Mouse (Mus musculus): ENCODE measurements around the gene Gm42372.
"Not testable (repeated sequence)": the region's sequence is repeated elsewhere in the genome, so short reads cannot be mapped to it uniquely, and the experiment has no call there.

Gene Gm42372

DNA sequence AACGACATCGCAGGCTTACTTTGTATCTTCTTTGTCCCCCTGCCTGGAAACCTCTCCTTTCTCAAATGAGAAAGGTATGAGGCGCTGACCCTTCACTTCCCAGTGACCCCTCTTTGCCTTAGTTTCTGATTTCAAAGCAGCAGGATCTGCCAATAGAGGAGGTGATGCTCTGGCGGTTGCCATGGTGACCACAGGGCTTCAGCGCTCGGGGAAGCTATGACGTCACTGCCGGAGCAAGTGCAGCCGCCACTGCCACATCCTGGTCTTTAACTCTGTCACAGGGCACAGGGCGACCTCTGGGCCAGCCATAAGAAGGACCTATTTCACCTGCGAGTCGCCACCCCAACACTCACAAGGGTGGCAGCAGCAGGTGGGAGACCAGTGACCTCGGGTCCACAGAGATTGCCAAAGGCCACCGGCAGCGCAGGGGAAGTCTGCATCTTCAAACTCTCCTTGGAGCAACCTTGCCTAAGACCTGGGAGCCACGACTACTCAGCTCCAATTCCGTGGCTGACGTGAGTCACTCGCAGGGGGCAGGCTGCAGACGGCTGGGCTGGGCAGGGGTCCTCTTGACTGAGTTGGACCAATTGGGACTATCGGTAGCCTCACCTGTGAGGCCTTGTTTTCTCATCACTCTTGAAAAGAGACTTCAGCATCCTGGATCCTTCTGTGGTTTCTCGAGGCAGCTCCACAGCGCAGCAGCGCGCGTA lies at the start of gene Gm42372:
Gene Gm42372 (plus strand): TSS at position 228 of the 710 bp plus-strand sequence.
- DNase-seq = peak; percentile 93

DNA sequence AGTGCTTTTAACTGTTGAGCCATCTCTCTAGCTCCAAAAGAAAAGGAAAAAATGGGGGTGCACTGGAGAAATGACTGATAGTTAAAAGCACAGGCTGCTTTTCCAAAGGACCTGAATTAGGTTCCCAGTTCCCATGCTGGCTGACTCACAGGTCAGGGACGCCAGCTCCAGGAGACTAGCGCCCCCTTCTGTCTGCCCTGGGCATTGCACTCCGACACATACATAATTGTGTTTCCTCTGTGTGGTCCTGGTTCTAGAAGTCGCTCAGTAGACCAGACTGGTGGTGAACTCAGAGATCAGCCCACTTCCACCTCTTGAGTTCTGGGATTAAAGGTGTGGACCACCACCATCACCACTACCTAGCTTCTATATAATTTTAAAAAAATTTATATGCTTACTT lies 45.6 kb upstream of the Gm42372 start:
- DNase-seq = no peak

DNA sequence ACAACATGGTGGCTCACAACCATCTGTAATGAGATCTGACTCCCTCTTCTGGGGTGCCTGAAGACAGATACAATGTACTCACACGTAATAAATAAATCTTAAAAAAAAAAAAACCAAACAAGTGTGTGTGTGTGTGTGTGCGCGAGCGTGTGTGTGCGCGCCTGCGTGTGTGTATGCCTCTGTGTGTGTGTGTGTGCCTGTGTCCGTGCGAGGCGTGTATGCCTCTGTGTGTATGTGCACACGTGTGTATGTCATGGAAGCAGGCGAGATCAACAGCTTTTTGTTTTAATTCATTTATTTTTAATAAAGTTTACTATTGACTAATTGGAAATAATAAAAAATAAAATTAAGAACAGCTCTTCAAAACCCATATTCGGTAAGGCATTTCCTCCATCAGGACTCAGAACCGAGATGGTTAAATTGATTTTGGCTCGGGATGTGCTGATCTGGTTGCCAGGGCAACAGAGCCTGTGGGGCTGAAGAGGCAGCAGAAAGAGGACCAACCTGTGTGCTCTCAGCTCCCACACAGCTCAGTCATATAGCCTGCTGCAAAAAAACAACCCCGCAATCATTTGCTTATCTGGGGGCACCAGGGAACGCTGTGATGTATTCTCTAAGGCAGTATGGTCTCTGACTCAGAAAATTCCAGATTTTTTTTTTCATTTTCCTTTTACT lies 44.6 kb upstream of the Gm42372 start:
- peak; percentile 91 for DNase-seq

DNA sequence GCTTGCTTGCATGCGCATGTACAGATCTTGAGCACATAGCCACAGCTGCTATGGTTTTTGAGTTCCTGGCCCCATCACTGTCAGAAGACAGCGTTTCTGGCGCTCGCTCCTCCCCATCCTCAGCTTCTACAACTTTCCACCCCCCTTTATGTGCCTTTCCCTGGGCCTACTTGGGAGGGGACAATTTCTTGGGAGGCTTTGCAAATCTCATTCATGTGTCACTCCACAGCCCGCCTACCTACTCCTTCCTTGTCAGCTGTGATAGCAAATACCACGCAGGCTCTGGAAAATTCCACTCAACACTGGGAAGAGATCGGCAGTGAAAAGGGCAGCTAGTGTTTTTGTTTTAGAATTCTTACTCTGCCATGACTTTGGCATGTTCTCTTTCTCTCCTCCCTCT lies 42.6 kb upstream of the Gm42372 start:
- DNase-seq = peak; percentile 83

DNA sequence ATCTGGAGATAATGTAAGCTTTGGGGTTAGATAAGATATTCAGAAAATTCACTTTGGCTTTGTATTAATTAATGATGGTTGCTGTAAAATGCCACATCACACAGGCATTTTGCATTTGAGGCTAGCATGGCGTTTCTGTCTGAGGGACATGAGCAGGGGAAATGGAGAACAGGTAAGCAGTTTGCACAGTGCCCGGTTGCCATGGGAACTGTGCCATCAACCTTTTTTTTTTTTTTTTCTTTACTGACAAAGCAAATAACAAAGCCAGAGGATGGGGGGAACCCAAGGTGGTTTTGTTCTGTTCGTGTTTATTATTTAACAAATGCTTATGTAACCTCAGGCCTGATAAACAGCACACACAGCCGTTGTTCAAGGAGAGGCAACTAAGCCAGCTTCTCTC lies 40.0 kb upstream of the Gm42372 start:
- no peak for DNase-seq

DNA sequence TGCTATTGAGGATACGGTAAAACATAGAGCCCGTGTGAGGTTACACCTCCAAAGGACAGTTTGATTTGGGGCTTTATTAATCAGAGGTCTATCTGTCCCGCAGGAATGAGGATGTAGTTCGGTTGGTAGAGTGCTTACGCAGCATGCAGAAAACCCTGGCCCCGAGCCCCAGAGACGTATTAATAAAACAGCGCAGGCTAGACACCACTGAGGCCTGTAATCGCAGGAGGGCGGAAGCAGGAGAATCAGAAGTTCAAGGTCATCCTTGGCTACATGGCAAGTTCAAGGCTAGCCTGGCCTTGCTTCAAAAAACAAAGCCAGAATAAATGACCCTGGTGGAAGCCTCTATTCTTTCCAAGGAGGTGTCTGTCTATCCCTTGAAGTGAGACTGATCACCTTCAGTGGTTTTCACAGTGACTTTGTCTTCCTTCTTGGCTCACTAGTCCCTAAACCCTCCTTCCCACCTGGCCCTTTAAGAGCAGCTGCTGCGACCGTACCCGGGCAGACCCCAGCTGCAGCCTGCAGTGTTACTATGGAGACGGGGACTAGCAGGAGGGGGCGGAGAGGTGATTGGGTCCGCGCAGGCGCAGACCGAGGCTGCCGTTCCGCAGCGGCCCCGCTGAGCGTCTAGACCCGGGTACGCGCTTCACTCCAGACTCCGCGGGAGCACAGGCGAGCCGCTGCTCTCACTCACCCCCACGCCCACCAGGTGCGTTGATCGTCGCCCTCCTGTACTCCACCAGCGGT lies 38.7 kb upstream of the Gm42372 start, which contains the start of gene Pnmal2:
Gene Pnmal2 (plus strand): TSS at position 622 of the 747 bp plus-strand sequence.
- DNase-seq = peak; percentile 92

DNA sequence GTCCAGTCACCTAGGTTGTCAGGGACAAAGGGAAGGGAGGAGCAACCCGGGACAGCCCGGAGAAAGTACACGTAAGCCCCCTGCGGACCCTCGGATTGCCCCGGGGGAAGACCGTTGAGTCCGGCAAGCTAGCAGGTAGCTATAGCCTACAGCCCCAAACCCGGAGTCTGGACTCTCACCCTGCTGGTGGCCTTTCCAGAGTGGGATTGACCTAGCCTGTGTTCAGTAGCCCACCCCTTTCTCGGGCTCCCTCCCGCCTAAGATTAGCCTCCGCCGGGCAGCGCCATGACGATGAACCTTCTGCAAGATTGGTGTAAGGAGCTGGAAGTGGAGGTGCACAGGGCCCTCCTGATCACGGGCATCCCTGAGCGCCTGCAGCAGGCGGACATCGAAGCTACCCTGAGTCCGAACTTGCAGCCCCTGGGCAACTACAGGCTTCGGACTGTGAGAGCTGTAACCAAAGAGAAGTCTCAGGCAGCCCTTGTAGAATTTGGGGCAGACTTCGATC lies 38.0 kb upstream of the Gm42372 start:
- DNase-seq = no peak

DNA sequence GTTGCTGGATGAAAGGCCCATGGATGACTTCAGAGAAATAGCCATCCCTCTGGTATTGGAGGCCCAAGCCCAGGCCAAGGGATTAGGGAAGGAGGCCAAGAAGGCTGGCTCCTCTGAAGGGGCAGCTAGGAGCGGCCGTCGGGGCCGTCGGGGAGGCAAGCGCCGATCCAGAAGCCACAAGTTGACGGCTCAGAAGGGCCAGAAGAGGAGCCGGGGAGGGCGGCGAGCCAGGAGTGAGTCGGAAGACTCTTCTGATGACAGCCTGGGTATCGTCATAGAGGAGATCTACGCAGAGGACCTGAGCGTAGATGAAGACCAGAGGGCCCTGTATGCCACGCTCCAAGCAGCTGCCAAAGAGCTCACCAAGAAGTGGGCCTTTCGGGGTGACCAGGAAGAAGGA lies 37.5 kb upstream of the Gm42372 start:
- DNase-seq = no peak

DNA sequence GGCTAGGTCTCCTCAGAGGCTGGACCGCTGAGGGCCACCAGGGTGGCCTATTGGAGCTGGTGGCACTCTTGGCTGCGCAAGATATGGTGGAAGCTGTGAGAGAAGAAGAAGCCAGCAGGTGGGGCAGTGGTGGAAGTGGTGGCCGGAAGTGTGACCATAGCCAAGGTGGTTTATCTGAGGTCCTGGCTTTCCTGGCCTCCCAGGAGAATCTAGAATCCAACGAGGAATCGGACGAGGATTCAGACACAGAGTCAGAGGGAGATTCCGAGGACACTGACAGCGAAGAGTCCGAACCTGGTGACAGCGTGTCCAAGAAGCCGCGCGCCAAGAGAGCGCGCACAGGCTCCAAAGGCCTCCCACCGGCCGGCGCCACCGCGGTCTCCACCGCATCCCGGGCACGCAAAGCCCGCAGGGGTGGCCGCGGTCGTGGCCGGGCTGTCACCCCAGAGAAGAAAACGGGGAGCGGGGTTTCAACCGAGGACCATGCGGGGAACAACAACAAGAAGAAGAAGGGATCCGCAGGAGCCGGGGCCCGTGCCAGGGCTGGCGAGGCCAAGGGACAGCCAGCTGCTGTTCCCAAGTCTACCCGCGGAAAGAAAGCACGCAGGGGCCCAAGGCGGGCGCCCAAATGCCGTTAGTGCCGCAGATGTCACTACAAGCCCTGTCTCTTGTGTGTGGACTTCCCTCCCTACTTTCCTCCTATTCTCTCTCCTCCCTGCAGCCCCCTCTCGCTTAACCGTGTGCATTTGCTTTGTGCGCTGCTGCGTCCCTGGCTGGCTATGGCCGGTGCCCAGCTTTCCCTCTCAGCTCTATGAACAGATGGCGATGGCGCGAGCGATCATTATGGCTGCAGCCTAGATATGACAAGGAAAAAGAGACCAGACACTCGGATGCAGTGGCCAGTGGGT lies 36.2 kb upstream of the Gm42372 start:
- no peak for DNase-seq

DNA sequence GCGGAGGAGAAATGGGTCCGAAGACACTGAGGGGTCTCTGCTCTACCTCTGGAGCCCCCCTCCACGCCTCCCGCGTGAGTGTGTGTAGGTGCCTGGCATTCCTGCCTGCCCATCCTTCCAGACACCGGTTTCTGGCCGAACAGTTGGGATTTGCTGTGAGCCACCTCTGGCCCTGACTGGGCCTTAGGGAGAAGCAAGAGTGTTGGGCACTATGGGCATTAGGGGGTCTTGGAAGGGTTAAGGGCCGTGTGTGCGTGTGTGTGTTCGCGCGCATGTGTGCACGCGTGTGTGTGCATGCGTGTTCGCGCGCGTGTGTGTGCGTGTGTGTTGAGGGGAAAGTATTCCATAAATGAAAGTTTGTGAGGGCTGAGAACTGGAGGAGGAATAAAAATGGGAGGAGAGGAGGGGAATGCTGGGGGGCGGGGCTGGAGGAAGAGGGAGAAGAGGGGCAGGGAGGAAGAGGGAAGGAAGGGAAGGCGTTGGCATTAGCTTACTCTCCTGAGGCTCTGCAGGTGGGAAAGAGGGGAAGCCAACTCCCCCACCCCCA lies 35.5 kb upstream of the Gm42372 start:
- no peak for DNase-seq

DNA sequence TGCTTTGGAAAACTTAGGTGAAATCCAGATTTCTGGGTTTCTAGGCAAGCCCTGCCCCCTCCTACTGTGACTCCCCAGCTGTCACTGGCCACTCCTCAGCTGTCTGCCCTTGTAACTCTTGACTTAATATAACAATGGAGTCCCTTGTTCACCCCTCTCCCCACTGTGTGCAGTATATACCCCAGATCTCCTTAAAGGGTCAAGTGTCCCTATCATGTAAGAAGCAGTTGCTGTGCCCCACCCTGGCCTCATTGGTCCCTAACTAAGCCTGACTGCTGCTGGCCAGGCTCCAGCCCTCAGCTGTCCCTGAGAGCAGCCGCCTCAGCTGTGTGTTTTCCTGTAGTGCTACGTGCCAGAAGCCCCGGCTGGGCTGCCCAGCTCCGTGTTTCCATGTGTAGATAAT lies 34.9 kb upstream of the Gm42372 start:
- DNase-seq = peak; percentile 45

DNA sequence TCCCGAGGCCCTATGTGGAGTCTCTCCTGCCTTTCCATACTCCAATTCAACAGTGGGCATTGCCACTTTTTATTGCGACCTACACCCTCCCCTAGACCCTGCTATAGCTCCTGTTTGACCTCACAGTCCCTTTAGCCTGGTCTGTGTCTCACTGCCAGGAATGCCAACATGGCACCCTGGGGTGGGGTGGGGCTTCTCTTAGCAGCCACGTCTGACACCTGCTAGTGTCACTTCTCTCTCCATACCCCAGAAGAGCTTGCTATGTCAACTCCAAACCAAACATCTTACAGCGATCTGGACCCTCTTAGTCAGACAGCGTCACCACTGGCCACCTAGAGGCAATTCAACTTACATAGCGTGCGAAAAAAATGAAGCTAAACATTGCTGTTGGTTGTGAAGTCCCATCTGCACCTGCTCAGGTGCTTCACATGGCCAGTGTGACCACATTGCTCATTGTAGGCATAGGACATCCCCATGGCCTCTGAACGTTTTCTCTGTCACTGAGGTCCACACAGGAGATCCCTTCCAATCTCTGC lies 33.9 kb upstream of the Gm42372 start:
- no peak for DNase-seq

DNA sequence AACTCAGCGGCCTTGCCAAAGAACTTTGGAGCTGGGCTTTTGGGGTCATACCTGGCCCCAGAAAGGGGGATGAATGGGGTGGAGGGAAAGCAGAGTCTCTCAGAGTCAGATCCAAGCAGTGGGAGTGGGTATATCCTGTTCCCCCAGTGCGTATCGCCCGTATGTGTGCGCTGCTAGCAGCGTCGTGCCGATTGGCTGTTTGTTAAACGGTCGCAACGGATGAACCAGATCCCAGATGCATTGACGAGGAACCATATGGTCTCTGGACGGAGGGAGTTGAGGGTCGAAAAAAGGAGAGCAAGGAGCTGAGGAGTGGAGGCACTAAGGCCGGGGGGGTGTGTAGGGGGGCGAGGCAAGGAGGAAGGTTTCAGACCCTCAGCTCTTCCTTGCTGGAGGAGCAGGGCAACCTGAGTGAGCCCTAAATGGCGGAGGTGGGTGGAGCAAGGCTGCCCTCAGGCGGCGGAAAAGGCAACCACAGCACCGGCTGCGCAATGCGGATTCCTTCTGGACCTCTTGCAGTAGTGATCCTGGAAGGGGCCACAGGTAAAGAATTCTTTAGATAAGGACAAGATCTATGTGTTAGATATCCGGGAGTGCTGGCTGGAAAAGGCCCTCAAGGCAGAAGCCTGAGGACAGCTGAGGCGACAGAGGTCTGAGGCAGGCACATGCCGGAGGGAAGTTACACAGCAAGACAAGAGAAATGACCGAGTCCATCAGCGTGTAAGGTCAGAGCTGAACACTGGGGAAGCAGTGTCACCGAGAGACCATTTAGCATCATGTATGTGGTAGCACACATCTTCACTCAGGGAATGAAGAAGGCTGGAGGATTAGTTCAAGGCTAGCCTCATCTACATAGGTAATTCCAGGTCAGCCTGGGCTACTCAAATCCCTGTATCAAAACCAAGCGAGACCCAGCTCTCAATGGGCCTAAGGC lies 32.7 kb upstream of the Gm42372 start:
- DNase-seq = peak; percentile 71

DNA sequence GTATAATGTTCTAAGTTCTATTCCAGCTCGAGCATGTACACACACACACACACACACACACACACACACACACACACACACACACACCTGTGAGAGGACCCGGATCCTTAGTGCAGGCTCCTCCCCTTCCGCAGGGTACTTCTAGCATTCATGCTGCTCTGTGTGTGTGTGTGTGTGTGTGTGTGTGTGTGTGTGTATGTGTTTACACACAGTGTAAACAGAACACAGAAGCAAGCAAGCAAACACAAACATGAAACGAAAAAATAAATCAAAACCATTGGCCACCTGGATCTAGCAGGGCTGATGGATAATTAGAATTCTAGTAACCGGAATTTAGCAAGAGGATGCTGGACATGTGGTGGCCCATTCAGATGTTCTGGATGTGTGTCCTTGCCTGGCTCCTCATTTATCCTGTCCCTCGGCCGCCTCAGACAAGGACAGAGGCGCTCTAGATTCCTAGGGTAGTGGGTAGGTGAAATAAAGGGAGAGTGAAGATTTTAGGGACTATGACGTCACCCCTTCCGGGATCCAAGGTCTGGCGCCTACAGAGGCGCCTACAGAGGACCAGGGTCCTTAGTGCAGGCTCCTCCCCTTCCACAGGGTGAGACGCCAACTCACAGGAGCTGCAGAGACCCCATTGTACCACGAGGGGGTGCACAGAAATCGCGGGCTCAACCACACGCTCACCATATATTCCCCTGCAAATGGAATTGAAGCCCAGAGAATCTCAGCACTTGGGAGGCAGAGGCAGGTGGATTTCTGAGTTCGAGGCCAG lies 31.8 kb upstream of the Gm42372 start:
- peak; percentile 84 for DNase-seq

DNA sequence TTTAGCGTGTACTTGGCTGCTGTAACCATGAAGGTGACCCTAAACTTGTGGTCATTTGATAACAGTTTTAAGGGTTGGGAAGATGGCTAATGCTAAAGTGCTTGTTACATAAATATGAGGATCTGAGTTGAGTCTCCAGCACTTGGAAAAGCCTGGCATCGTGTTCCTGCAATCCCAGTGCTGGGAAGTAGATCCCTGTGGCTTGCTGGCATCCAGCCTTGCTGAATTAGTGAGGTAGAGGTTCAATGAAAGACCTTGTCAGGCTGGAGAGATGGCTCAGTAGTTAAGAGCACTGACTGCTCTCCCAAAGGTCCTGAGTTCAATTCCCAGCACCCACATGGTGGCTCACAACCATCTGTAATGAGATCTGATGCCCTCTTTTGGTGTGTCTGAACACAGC lies 29.1 kb upstream of the Gm42372 start:
- DNase-seq = not testable (repeated sequence)

DNA sequence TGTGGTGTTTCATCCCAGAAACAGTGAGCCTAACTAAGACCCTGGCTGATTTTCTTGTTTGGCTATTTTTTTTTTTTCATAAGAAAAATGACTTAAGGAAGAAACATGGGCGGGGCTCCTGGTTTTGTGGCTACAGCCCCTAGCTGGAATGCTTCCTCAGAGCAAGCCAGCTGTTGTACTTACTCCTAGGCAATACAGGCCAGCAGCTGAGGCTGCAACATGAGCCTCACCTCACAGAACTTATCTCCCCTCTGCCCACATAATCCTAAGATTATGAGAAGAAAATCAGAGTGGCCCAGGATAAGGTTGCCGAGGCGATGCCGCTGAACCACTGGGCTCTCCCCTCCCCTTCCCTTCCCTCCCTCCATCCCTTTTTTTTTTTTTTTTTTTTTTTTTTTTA lies 27.2 kb upstream of the Gm42372 start:
- DNase-seq = no peak

DNA sequence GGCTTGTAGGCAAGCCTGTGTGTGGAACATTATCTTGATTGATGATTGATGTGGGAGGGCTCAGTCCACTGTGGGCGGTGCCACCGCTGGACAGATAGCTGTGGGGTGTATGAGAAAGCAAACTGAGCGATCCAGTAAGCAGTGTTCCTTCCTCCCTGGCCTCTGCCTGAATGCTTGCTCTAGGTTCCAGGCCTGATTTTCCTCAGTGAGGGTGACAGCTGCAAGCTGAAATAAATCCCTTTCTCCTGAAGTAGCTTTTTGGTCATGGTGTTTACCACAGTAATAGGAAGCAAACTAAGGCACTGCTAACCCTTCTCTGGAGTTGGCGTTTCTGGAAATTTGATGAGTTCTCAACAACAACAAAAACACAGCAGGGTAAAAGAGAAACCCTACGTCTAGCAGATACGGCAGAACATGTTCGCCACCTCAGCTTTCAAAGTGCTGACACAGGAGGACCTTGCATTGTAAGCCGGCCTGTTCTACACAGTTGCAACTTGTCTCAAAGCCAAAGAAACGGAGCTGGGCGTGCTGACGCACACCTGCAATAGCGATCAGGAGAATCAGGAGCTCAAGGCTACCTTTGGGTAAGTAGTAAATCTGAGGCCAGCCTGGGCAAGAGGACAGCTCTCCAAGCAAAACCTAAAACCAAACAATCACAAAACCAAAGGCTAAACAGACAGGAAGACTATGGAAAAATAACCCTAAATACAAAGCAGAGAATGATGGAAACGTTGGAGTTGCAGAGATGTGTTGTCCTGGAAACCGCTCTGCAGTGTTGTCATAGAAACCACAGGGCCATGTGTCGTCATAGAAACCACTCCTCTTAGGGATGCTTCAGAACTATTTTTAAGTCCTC lies 26.2 kb upstream of the Gm42372 start:
- peak; percentile 88 for DNase-seq

DNA sequence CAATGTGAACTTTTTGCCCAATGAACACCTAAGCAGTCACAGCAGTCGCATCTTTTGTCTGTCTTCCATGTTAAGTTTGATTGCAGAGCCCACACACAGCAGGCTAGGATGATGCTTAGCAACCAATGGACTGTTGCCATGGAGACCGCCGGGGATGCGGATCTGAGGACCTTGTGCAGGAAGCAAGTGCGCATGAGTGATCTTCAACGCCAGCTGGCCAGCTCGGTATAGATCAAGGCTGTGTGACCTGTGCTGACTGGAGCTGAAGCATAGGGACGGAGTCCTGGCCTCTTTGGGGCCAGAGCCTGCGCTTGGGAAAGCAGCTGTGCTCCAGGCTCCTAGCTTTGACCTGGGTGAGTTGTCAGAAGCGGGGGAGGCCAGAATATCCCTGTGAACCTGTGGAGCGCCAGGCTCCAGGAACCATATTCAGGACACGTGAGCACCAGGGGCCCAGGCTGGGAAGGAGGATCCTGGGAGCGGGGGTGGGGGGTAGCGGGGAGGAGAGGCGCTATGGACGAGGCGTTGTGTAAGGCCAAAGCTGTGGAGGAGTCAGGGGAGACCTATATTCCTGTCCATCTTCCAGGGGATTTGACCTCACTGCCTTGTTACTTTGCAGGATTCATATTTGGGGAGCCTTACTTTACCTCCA lies 23.2 kb upstream of the Gm42372 start, which contains the start of gene Pnmal1:
Gene Pnmal1 (plus strand): TSS at position 141 of the 649 bp plus-strand sequence.
- peak; percentile 96 for DNase-seq

All from layer of hippocampus, adult 9-11 months (tissue).